Mouse (Mus musculus) monocyte, adult 2 months (primary cell): Measurements from ENCODE around the gene Ankrd42.

Experiments
- DNase-seq, 2 experiments: peaks; one replicate each; pipeline ENCODE4 v3.0.0; 2022; ENCODE audit warnings: low spot score in 2 of 2, low read depth in 1 of 2

Ankrd42 gene

DNA sequence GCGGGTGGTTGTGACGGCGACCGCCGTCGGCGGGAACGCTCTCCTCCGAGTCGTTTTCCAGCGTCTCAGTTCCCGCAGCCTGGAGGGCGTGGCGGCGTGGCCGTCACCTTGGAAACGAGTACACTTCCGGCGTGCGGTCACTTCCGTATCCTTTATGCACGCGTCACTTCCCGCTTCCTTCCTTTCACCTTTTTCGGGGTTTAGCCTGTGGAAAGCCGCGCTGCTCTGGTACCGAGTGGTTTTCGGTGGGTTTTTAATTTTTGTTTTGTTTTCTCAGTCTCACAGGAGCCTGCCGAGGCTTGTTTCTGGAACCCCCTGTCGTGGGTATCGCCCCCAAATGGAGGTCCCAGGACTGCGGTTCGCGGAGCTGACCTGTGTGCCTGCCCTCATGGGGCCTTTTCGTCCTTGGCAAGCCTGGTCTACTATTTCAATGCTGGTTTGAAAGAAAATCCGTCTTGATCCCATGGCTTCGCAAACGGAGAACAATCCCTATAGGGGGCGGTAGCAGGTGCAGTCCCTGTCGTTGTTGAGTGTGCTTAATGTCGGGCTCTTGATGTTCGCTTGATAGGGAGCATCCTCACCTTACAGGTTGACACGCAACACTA is at the start of gene Ankrd42:
Ankrd42 (minus strand) TSS at position 122 of the 605 bp plus-strand sequence.
- peak; percentile 58 to 86 for DNase-seq

DNA sequence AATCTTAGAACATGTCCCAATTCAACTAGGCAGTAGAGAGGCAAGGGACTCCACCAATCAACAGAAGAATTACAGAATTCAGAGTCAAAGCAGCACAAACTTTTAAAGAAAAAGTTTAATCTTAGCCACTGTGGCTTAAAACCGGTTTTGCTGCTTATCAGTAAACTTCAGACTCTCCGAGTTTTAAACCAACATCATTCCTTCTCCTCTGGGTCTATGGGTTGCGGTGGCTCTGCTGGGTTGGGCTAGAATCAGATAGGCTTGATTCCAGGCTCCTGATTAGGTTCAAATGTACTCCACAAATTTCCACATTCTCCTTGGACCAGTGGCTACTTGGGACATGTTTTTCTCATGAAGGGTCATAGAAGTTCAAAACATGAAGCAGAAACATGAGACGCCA is 40.4 kb upstream of the Ankrd42 start:
- DNase-seq = no peak

DNA sequence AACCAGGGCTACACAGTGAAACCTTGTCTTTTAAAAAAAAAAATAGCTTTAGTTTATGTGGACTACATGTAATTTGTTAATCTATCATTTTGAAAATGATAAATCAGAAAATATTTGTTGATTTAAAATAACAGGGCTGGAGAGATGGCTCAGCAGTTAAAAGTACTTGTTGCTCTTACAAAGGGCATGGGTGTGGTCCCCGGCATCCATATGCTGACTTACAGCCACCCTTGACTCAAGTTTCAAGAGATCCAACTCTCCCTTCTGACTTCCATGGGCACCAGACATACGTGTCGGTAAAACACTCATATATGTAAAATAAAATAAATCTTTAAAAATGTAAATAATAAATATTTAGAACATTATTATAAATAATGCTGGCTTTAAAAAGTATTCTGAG is 38.2 kb upstream of the Ankrd42 start:
- DNase-seq = no peak

DNA sequence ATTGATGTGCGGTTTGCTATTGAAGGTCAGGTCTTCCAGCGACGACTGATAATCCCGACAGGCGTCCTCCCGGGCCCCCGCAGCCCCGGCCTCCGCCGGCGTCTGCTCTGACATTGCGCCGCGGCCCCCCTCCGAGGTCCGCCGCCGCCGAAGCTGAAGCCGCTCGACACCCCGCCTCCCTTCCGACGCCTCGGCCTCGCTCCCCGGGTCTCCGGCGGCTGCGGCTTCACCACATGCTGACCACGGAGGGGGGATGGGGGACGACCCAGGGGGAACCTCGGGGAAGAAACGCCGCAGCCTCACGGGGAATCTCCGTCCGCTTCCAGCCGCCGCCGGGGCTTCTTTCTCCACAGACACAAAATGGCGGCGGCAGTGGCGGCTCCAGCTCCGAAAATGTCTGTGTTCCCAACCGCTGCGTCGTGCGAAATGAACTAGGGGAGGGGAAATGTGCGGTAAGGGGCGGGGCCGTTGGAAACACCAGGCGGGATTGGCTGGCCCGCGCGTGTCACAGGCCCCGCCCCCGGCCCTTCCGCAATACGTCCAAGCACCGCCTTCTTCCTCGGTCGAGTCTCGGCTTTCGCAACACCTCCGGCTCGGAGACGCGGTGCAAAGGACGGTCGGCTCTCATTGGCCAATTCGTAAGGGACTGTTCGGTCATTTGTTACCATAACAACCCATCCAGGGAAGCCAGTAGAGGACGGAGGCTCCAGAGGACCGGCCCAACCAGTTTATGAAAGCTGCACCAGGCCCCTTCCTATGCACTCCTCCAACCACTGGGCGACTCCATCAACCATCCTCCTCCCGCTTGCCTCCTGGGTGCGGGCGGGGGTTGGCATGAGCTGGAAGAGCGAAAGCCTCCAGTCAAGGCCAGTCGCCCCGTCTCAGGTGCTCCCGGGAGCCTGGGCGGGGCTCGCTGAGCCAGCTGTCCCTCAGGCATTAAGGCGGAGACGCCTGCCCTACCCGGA is 32.8 kb upstream of the Ankrd42 start, which contains the start of gene Pcf11:
Pcf11 (minus strand) TSS at position 428 of the 965 bp plus-strand sequence.
- peak; percentile 90 to 92 for DNase-seq

DNA sequence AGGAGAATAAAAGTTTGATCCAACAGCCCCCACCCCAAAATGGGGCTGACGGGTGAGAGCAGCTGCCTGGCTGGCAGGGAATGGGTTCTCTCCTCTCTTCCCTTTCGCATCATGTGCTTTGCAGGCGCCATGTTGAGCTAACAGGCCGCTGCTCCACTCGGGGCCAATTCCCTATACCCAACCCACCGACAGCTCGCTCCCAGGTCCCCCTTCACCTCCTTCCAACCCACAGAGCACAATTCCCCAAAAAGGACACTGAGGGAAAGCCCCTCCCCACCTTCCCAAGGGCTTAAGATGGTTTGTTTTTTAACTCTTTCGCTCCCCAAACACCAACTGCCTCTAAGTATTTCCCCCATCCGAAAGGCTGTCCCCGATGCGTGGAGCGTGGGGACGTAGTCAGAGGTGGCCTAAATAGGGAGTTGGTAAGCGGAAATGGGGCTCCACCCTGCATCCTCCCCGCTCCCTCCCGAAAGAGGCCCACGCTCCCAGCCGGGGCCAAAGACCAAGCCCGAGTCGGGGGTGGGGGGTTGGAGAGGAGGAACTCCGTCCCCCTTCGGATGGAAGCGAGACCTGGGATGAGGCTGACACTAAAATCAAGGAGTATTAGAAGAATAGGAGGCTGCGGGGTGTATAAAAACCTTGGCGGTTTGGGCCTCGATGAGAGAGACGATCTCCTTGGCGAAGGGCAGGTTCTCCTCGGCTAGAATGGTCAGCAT is 32.0 kb upstream of the Ankrd42 start:
- DNase-seq = peak in 1 of 2 experiments; percentile 63

DNA sequence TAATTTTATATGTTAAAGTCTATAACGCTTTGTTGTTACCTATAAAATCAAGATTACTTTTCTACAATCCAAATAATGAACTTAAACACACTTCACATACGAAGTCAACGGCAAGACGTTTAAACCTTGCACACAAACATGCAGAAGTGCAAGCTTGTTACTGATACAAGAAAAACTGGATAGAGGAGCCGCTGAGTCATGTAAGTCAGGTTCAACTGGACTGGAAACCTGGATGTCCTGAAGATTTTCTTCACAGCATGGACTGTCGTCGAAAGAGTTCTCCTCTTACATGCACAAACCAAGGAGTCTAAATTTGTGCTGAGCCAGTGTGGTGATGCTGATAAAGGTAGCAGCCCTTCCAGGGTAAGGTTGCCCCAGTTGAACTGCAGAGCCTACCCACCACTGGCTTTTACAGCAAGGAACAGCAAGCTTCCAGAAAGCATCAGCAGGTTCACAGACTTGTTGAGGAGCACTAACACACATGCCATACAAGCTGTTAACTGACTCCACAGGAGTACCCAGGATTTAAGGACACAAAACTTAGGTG is 29.4 kb upstream of the Ankrd42 start:
- no peak for DNase-seq

DNA sequence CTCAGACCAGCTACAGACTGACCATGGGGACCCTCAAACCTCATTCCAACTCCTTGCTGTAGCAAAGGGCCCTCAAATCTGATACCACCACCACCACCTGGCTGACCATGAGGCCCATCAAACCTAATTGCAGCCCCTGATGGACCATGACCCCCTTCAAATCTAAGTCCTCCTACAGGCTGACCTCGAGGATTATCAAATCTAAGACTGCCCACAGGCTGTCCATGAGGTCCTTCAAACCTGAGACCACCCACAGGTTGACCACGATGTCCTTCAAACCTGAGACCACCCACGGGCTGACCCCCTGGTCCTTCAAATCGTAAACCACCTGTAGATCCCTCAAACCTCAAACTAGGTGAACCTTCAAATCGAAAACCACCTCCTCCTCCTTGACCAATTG is 21.1 kb upstream of the Ankrd42 start:
- DNase-seq = no peak

DNA sequence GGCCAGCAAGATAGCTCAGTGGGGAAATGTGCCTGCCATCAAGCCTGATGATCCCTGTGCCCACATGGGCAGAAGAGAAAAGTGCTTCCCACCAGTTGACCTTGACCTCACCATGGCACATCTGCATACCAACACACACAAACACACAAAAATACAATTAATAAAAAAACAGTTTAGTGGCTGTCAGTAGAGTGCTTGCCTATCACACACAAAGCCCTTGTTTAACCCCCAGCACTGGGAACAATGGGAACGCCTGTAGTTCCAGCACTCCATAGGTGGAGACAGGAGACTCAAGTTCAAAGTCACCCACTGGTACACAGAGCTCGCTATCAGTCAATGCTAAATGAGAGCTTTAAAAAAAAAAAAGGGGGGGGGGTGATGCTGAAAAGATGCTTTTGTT is 19.4 kb upstream of the Ankrd42 start:
- DNase-seq = no peak

DNA sequence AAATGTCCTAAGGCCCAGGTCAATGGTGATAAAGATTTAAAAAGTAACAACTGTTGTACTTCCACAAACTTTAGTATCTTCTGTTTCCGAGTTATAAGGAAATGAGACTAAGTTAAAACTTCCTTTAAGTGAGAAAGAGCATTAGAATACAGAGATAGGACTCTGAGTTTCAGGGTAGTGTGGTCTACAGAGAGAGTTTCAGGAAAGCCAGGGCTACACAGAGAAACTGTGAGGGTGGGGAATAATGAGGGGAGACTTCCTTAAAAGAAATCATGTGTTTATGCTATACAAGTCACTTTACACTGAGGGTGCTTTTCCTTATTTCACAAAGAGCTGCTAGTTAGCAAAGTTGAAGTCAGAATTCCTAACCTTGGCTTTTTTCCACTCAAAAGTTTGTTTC is 16.4 kb upstream of the Ankrd42 start:
- DNase-seq = no peak

DNA sequence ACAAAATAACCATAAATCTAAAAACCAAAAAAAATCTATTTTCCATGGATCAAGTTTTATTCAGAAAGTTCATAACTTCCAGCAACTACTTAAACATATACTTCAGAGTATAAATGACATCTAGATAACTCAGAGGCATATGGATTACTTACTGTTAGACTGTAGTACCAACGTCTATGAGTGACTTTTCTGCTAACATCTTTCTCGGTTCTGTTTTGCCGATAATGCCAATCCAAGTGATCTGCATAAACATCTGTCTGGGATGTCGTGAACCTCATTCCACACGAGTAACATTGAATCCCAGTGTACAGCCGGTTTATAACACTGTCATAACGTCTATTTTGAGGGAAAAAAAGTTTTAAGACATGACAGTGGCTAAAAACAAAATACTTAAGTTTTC is 10.8 kb upstream of the Ankrd42 start:
- no peak for DNase-seq

DNA sequence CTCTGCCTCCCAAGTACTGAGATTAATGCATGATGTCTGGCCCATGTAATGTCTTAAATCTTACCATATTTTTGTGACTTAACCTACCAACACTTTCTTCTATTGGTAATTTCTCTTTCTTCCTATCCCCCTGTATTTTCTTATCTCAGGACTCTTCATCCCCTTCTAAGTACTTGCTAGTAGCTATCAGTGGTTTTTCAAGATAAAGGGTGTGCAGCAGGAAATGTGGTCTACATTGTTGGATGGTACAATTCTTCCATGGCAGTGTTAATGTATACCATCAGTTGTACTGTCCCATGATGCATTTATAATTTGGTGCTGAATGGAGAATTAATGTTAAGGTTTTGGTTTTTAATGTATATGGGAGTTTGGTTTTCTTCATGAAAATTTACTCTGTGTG is 5.4 kb upstream of the Ankrd42 start:
- no peak for DNase-seq

DNA sequence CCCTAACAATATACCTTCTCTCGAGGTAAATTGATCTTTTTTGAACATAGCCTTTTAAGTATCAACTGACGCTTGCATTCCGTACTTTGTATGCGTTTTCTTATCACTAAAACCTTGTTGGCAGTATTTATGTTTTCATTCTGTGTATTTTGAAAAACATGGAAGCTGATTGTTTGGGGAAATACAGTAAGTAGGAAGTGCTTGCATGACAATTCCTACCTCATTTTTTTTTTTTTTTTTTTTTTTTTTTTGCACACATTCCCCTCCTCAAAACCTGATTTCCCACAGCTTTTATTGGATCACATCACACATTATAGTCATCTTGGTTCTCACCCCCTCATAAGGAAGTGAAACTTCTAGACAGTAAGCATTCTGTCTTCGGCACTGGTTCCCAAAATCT is 1.1 kb upstream of the Ankrd42 start:
- no peak for DNase-seq

DNA sequence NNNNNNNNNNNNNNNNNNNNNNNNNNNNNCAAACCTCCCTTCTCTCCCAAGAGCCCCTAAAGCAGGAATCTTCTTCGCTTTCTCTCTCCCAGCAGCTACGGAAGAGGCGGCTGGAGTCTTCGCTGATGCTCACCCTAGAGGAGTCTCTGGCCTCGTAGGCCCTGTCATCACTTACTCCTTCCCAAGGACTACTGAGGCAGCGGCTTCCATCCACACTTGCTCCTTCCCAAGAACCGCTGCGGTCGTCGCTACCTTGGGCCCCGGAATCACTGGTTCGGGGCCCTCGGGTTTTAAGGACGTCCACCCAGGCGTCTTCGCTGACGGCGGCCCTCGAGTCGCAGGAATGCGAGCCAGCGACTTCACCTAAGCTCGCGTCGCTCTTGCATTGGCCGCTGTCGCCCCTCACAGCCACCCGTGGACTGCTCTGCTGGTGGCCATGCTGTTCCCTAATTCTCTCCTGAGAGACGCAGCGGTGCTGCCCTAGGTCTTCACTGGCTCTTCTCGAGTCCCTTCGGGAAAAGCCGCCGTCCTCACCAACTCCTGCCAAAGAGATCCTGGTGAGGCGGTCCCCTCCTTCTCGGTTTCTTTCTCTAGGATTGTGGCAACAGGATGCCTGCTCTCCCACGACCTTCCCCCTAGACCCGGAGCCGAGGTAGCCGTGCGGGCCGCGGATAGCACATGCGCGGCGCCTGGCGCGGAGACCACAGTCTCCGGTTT is 489 bp downstream of the Ankrd42 start:
- DNase-seq = no peak

DNA sequence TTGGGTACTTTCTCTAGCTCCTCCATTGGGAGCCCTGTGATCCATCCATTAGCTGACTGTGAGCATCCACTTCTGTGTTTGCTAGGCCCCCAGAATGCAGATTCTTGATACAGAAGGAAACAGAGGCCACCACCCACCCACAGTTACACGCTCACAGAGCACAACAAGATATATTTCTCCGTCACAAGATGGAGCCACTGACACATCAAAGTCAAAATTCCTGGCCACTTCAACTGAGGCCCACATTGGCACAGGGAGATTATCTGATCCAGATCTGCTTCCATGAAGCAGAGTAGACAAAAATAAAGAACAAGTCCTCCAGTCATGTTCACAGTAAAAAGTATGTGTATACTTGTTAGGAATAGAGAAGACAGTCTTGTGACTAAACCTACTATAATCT is 6.8 kb downstream of the Ankrd42 start:
- no peak for DNase-seq

DNA sequence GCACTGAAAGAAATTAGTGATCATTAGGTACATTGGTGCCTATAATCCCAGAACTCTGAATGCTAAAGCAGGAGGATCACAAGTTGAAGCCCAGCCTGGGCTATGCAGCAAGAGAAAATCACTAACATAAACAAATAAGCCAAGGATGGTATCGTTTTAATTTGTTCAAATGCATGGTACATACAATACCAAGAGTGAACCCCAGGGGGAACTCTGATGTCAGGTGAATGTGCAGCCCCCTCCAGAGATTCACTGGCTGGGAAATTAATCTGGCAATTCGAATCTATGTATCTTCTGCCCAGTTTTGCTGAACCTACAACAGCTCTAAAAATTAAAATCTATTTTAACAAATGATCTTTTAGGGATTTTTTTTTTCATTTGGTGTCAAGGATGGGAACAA is 12.5 kb downstream of the Ankrd42 start:
- no peak for DNase-seq

DNA sequence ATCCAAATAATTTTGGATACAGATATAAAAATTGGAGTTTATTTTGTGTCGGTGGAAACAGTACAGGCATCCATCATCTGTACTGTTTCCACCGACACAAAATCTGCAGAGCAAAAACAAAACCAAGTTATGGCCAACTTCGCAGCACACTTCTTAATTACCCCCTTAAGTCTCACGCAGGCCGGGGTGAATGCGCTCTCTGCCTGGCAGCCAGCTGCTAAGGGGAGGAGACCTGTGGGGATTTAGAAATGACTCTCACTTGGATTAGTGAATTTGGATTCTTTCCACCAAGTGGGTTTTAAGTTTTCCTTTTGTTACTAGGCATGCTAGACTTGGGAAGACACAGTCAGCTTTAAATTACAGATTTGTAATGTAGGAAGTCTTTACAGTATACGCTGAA is 26.1 kb downstream of the Ankrd42 start:
- DNase-seq = no peak

DNA sequence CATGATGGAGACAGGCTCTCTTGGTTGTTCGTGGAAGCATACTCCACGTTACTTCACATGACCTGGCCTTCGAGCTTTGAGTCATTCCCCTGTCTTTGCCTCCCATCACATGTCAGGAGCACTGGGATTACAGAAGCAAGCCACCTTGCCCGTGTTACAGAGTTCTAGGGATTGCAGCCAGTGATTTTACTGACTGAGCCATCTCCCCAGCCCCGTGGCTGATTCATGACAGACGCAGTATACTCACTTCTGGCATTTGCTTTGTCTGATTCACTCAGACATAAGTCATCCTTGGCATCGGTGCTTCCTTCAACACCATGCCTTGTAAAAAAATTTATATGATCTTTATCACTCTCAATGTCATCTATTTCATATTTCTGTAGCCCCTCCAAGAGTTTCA is 32.0 kb downstream of the Ankrd42 start:
- DNase-seq = no peak

DNA sequence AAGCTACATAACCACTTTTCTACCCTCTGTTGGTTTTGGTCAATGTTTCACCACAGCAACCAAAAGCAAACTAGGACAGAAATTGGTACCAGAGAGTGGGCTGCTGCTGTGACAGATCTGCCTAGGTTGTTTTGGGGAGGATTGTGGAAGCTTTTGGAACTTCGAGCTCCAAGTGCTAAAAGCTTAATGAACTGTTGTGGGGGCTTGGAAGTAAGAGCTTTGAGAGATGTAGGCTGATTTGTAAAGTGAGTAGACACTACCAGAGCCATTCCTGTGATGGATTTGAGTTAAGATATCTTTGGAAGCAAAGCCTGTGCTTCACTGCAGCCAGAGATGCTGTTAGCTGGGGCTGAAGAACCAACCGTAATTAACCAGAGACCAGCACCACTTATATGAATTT is 46.1 kb downstream of the Ankrd42 start:
- DNase-seq = no peak

DNA sequence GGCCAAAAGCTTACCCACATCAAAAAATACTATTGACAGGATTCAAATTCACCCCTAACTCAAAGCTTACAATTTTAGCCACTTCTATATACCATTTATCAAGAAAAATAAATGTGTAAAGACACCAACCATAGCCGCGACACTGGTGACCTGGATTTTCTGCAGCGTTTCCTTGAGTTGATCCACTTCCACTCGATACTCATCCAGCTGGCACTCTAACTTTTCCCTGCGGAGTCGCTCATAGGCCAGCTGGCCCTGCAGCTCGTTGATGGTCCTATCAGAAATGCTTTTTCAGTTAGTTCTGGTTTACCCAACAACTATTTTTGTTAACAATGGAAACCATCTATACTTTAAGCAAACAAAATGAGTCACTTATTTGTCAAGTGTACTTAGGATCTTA is 47.0 kb downstream of the Ankrd42 start:
- DNase-seq = no peak

DNA sequence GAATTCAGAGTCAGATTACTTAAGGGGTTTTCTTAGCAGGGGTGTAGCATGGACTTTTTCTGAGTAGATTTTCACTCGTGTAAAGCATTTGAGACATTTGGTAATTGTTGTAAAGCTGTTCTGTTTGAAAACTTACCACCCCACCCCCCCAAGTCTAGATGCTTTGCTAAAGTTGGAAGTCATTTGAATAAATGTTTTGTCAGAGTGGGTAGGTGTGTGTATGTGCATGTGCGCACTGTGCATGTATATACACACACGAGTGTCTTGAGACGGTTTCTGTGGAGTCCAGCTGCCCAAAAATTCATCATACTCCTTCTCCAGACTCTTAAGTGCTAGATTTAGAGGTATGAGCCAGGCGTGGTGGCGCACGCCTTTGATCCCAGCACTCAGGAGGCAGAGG is 53.4 kb downstream of the Ankrd42 start:
- no peak for DNase-seq
